Mouse (Mus musculus): ENCODE measurements at regions not wholly inside any gene's neighbourhood (a gene's known extent, or its start where the extent isn't known, plus 50 kb on each side); places are given as distances from the start of the nearest gene placed in this dataset.

GRCm38 (mm10) chr3:143574035-143574864 lies 630.8 kb downstream of the Lmo4 start:
- DNase-seq: no peak

- no peak for DNase-seq
These were observed 635.1 kb downstream of the Lmo4 start for GRCm38 (mm10) chr3:143569930-143570329.

- no peak for DNase-seq
These were observed 640.0 kb downstream of the Lmo4 start for GRCm38 (mm10) chr3:143565067-143565466.

- DNase-seq: no peak
These were observed 661.0 kb upstream of the Pkn2 start for GRCm38 (mm10) chr3:143542811-143543210.

GRCm38 (mm10) chr3:143527982-143528381 lies 646.2 kb upstream of the Pkn2 start:
- DNase-seq: no peak

- no peak for DNase-seq
These were observed 645.5 kb upstream of the Pkn2 start for GRCm38 (mm10) chr3:143527274-143527673.

GRCm38 (mm10) chr3:143512517-143513249 lies 630.9 kb upstream of the Pkn2 start:
- DNase-seq: no peak

- DNase-seq: no peak
These were observed 627.7 kb upstream of the Pkn2 start for GRCm38 (mm10) chr3:143509531-143509930.

- peak; percentile 46 for DNase-seq
These were observed 626.5 kb upstream of the Pkn2 start for GRCm38 (mm10) chr3:143508280-143508679.

GRCm38 (mm10) chr3:143501017-143501416 lies 619.2 kb upstream of the Pkn2 start:
- DNase-seq: no peak

- no peak for DNase-seq
These were observed 613.6 kb upstream of the Pkn2 start for GRCm38 (mm10) chr3:143495389-143495788.

GRCm38 (mm10) chr3:143477916-143478610 lies 596.3 kb upstream of the Pkn2 start:
- DNase-seq: no peak

GRCm38 (mm10) chr3:143475461-143475860 lies 593.7 kb upstream of the Pkn2 start:
- DNase-seq: no peak

GRCm38 (mm10) chr3:143447005-143447709 lies 565.4 kb upstream of the Pkn2 start:
- no peak for DNase-seq

- DNase-seq: no peak
These were observed 535.6 kb upstream of the Pkn2 start for GRCm38 (mm10) chr3:143417401-143417800.

GRCm38 (mm10) chr3:143411655-143412054 lies 529.9 kb upstream of the Pkn2 start:
- no peak for DNase-seq

- DNase-seq: no peak
These were observed 517.2 kb upstream of the Pkn2 start for GRCm38 (mm10) chr3:143398966-143399365.

GRCm38 (mm10) chr3:143384357-143384756 lies 502.6 kb upstream of the Pkn2 start:
- DNase-seq: peak; percentile 73

GRCm38 (mm10) chr3:143379193-143379592 lies 497.4 kb upstream of the Pkn2 start:
- DNase-seq: peak; percentile 49

- no peak for DNase-seq
These were observed 495.6 kb upstream of the Pkn2 start for GRCm38 (mm10) chr3:143377446-143377845.

- no peak for DNase-seq
These were observed 493.8 kb upstream of the Pkn2 start for GRCm38 (mm10) chr3:143375527-143376061.

- no peak for DNase-seq
These were observed 491.7 kb upstream of the Pkn2 start for GRCm38 (mm10) chr3:143373501-143373900.

GRCm38 (mm10) chr3:143369002-143369401 lies 487.2 kb upstream of the Pkn2 start:
- no peak for DNase-seq

Measured in right cerebral cortex, postnatal 25 days (tissue).